ENCODE assay signal across 9 mouse cellular contexts in the genomic region with DNA sequence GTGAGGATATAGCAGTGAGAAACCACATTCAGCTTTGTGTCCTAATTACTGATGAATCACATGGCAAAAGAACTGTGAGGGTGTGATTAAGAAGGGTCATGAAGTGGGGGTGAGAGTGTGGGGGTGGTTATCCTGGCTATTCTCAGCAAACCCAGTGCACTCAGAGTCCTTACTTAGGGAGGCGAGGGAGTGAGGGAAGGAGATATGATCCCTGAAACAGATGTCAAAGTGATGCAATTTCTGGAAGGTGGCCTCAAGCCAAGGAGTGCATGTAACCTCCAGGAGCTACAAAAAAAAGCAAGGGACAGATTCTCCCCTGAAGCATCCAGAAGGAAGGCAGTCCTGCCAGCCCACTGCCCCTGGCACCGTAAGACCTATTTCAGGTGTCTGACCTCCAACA. TPM values are rescaled to one million over a fixed set of nuclear protein-coding genes. Genes with fewer than 3 reads are reported as not detected.
DNase-seq lines count a peak whose midpoint lies in the region; ATAC-seq and TF ChIP-seq lines count a peak whose summit lies in the region.
"Had no signal": no experiment of that assay in that cellular context is flagged by ENCODE, and none has a peak within 500 bp of the region (broad histone marks: within the 10 kb centered on the region; RNA-seq: fewer than 3 reads in every experiment).

No protein-coding gene starts in this region.

- no peak for TF ChIP-seq CTCF in kidney, postnatal 0 days (IDR thresholded peaks at IDR 0.05; ENCODE audit: low read depth)

- H3K9ac ChIP-seq in kidney, postnatal 0 days (ENCODE audit: low read depth, low read length), result no peak overlapping the region
- H3K9ac ChIP-seq in limb, embryonic 14.5 days (ENCODE audit: low read depth, low read length, severe bottlenecking), result no peak overlapping the region

- TF ChIP-seq POLR2A in limb, embryonic 14.5 days (IDR thresholded peaks at IDR 0.05; ENCODE audit: borderline replicate concordance, extremely low read depth, insufficient read depth, insufficient read length), result no peak

- H3K4me3 ChIP-seq in kidney, postnatal 0 days (replicated peaks; ENCODE audit: low read depth, low read length), result no peak overlapping the region
- no peak overlapping the region for H3K4me3 ChIP-seq in limb, embryonic 14.5 days (replicated peaks; ENCODE audit: low read length)

- ATAC-seq in kidney, postnatal 0 days (replicated peaks; ENCODE audit: low FRiP score, low read depth), result peak; percentile 73; the same call in 1 of the 2 replicates
- 0 out of 2 replicates have a peak, but pooled peaks have one; percentile 47 for ATAC-seq in limb, embryonic 14.5 days (ENCODE audit: low FRiP score, low read depth)

- no peaks in the 10 kb centered on the region for H3K4me1 ChIP-seq in kidney, postnatal 0 days (replicated peaks; ENCODE audit: insufficient read depth, low read length)
- H3K4me1 ChIP-seq in limb, embryonic 14.5 days (ENCODE audit: control insufficient read depth, insufficient read depth, low read length), result peaks cover 15% of the 10 kb centered on the region; the same call in 1 of the 2 replicates

- no peaks in the 10 kb centered on the region for H3K9me3 ChIP-seq in kidney, postnatal 0 days (replicated peaks; ENCODE audit: low read length)
- no peaks in the 10 kb centered on the region for H3K9me3 ChIP-seq in limb, embryonic 14.5 days (ENCODE audit: control insufficient read depth, low read length)

- no peaks in the 10 kb centered on the region for H3K36me3 ChIP-seq in kidney, postnatal 0 days (ENCODE audit: insufficient read depth, low read length)
- no peaks in the 10 kb centered on the region for H3K36me3 ChIP-seq in limb, embryonic 14.5 days (ENCODE audit: control insufficient read depth, insufficient read depth, low read length)

- no peak overlapping the region; the same call in 1 of the 2 replicates for H3K27ac ChIP-seq in kidney, postnatal 0 days
- no peak overlapping the region for H3K27ac ChIP-seq in limb, embryonic 14.5 days (replicated peaks; ENCODE audit: low read depth, low read length)

- WGBS in kidney, postnatal 0 days, result 42% methylated on average over 2 of the region's 2 CpGs
- 64% methylated on average over 2 of the region's 2 CpGs for WGBS in limb, embryonic 14.5 days

- peak; percentile 83 for DNase-seq in kidney, postnatal 0 days (ENCODE audit: low spot score)
- DNase-seq in kidney, postnatal 10 days, result no peak
- peak; percentile 77 for DNase-seq in adrenal gland, postnatal 14 days
- DNase-seq in gastrocnemius, postnatal 10 days, result peak; percentile 62
- peak; percentile 23 for DNase-seq in limb, embryonic 14.5 days (ENCODE audit: low spot score)
- no peak for DNase-seq in embryo, embryonic 9.5 days (ENCODE audit: extremely low spot score)
- DNase-seq in layer of hippocampus, adult 18-20 months (ENCODE audit: low spot score in 2 of 2), result no peak
- no peak for DNase-seq in right cerebral cortex, postnatal 25 days

- no peaks in the 10 kb centered on the region for H3K27me3 ChIP-seq in kidney, postnatal 0 days (ENCODE audit: insufficient read depth, low read length)
- H3K27me3 ChIP-seq in limb, embryonic 14.5 days (ENCODE audit: control insufficient read depth, insufficient read depth, low read length), result no peaks in the 10 kb centered on the region

- no peak overlapping the region for H3K4me2 ChIP-seq in kidney, postnatal 0 days (ENCODE audit: low read length)
- no peak overlapping the region for H3K4me2 ChIP-seq in limb, embryonic 14.5 days (replicated peaks; ENCODE audit: low read depth, low read length, severe bottlenecking)

RNA-seq across cellular contexts. Expression of gene Tbc1d4, which starts 40.2 kb away (rescaled TPM):
- polyA plus RNA-seq in kidney, postnatal 0 days (2015; fragmentation: Nextera tagmentation; extraction: Ambion mirVana), result 15.9 and 16.3 TPM in 2 replicates
- 38.4 and 39.3 TPM in 2 replicates for total RNA-seq in adrenal gland, postnatal 14 days (2021)
- 10 to 100 TPM; 28.5 to 36.4 TPM for total RNA-seq in gastrocnemius, postnatal 10 days (2021)
- polyA plus RNA-seq in limb, embryonic 14.5 days (2012; rRNA removed), result 12.4 and 12.6 TPM in 2 replicates
- 11.9 and 13.0 TPM in 2 replicates for polyA plus RNA-seq in limb, embryonic 14.5 days (2014; fragmentation: Nextera tagmentation; extraction: Ambion mirVana)
- 1 to 10 TPM; 8.8 to 9.8 TPM for total RNA-seq in layer of hippocampus, adult 18-20 months (2021)
- total RNA-seq: MEL had no signal

Comparison
In these comparisons a context has a peak if more than half of its experiments do, and no peak if none do; other contexts are left out.
1. DNase-seq: peak in kidney, postnatal 0 days (single experiment), adrenal gland, postnatal 14 days (single experiment), gastrocnemius, postnatal 10 days (single experiment) and limb, embryonic 14.5 days (single experiment); none in kidney, postnatal 10 days (single experiment), embryo, embryonic 9.5 days (single experiment), layer of hippocampus, adult 18-20 months (0 of 2) and right cerebral cortex, postnatal 25 days (single experiment).